Mouse (Mus musculus) liver, adult 2 months (tissue): ENCODE measurements around the gene Efhc2.

Experiments
- CTCF ChIP-seq: fragments of 200-500 bp; IDR thresholded peaks from 2 replicates; pipeline ENCODE4 v1.5.1; 2011; ENCODE audit warnings: low read depth, low read length, control low read depth
- POLR2A ChIP-seq: fragments of 200-500 bp; IDR thresholded peaks from 2 replicates; pipeline ENCODE4 v1.6.1; 2011; ENCODE audit warnings: low read length, control low read depth; ENCODE audit not compliant: insufficient read depth; ENCODE audit errors: extremely low read depth

DNA sequence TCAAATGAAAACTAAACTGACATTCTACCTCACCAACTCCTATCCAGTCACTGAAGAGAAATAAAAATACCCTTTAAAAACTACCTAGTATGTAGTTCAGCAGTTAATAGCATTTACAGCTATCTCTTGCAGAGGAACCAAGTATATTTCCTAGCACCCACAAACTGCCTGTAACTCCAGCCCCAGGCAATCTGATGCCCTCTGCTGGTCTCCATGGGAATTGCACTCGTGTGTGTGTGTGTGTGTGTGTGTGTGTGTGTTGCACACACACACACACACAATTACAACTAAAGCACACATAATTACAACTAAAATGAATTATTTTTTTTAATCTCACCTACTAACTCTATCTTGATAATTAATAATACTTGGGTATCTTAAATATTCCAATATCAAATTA is 153.5 kb downstream of the Efhc2 start:
- TF ChIP-seq CTCF (peak; percentile 37; the same call in 1 of the 2 replicates), POLR2A (no peak)
